ENCODE assay signal across 25 mouse cellular contexts in the genomic region with DNA sequence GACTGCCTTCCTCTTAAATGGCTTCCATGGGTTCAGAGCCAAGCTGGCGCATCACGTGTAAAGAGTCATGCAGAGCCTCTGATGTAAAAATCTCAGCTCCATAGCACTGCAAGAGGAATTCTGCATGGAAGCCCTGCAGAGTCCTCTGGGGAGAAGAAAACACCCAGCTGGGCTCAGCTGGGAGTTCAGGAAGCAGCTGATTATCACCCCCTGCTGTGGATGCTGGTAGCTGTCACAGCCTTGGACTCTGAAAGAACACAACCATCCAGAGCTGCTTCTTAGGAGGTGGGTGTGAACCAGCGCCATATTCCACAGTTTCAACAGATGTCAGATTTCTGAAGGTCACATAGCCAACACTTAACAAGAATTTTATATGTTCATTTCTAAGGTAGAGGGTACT.
DNase-seq lines count a peak whose midpoint lies in the region; ATAC-seq and TF ChIP-seq lines count a peak whose summit lies in the region.
"Had no signal": no experiment of that assay in that cellular context is flagged by ENCODE, and none has a peak within 500 bp of the region (broad histone marks: within the 10 kb centered on the region; RNA-seq: fewer than 3 reads in every experiment).

No protein-coding gene starts in this region.

- no peaks in the 10 kb centered on the region for H3K4me1 ChIP-seq in heart, embryonic 12.5 days (replicated peaks)
- no peaks in the 10 kb centered on the region for H3K4me1 ChIP-seq in lung, embryonic 14.5 days (ENCODE audit: insufficient read depth)
- H3K4me1 ChIP-seq in lung, adult 2 months (ENCODE audit: control insufficient read depth, insufficient read depth, low read length) = no peaks in the 10 kb centered on the region
- H3K4me1 ChIP-seq: embryonic facial prominence, embryonic 15.5 days; heart, embryonic 13.5 days; hindbrain, embryonic 15.5 days had no signal

- peaks cover 14% of the 10 kb centered on the region for H3K27me3 ChIP-seq in heart, embryonic 12.5 days (replicated peaks)
- H3K27me3 ChIP-seq in lung, embryonic 14.5 days (ENCODE audit: insufficient read depth, low read length) = no peaks in the 10 kb centered on the region
- H3K27me3 ChIP-seq: CH12.LX; embryonic facial prominence, embryonic 15.5 days; hindbrain, embryonic 15.5 days; Patski had no signal

- no peak overlapping the region for H3K9ac ChIP-seq in heart, embryonic 12.5 days
- no peak overlapping the region for H3K9ac ChIP-seq in lung, embryonic 14.5 days
- H3K9ac ChIP-seq: embryonic facial prominence, embryonic 15.5 days; heart, embryonic 13.5 days; hindbrain, embryonic 15.5 days had no signal

- 40% methylated on average over 3 of the region's 3 CpGs for WGBS in heart, embryonic 12.5 days
- 52% methylated on average over 3 of the region's 3 CpGs for WGBS in lung, embryonic 14.5 days
- 57% methylated on average over 3 of the region's 3 CpGs for WGBS in lung, adult 2 months

- no peak overlapping the region for H3K27ac ChIP-seq in heart, embryonic 12.5 days (ENCODE audit: poor library complexity, severe bottlenecking)
- H3K27ac ChIP-seq in lung, embryonic 14.5 days (ENCODE audit: low read depth) = no peak overlapping the region
- H3K27ac ChIP-seq: embryonic facial prominence, embryonic 15.5 days; forebrain, embryonic 10.5 days; gastrocnemius, adult 2 months; heart, embryonic 13.5 days; hindbrain, embryonic 15.5 days had no signal

- H3K36me3 ChIP-seq in heart, embryonic 12.5 days = no peaks in the 10 kb centered on the region
- H3K36me3 ChIP-seq in lung, embryonic 14.5 days (ENCODE audit: insufficient read depth) = no peaks in the 10 kb centered on the region
- H3K36me3 ChIP-seq: embryonic facial prominence, embryonic 15.5 days; forebrain, embryonic 10.5 days; heart, embryonic 13.5 days; hindbrain, embryonic 15.5 days had no signal

- peak; percentile 52 for ATAC-seq in frontal cortex, adult (ENCODE audit: low TSS enrichment)
- no peak for ATAC-seq in heart, embryonic 12.5 days (ENCODE audit: insufficient number of reproducible peaks, low FRiP score)
- ATAC-seq in lung, embryonic 14.5 days (ENCODE audit: insufficient read depth) = peak; percentile 28; the same call in 1 of the 2 replicates
- ATAC-seq: forebrain, embryonic 14.5 days; intestine, embryonic 16.5 days; Patski had no signal

- intact Hi-C loops in heart, postnatal 14 days (cut with DNase I) = no loop called here

- no peak overlapping the region for H3K4me2 ChIP-seq in heart, embryonic 12.5 days
- H3K4me2 ChIP-seq in lung, embryonic 14.5 days = no peak overlapping the region
- H3K4me2 ChIP-seq: embryonic facial prominence, embryonic 15.5 days; heart, embryonic 13.5 days; hindbrain, embryonic 15.5 days had no signal

- TF ChIP-seq POLR2A in lung, adult 2 months (IDR thresholded peaks at IDR 0.05; ENCODE audit: borderline replicate concordance, extremely low read depth, low read depth, low read length) = no peak

- TF ChIP-seq CTCF in lung, embryonic 14.5 days (IDR thresholded peaks at IDR 0.05; ENCODE audit: low read depth) = no peak
- TF ChIP-seq CTCF in lung, adult 2 months (IDR thresholded peaks at IDR 0.05; ENCODE audit: insufficient read depth, low read length) = no peak

- no peaks in the 10 kb centered on the region for H3K9me3 ChIP-seq in heart, embryonic 12.5 days (replicated peaks)
- no peaks in the 10 kb centered on the region for H3K9me3 ChIP-seq in lung, embryonic 14.5 days (ENCODE audit: low read depth, low read length)
- H3K9me3 ChIP-seq: embryonic facial prominence, embryonic 15.5 days; forebrain, embryonic 10.5 days; heart, embryonic 13.5 days; hindbrain, embryonic 15.5 days had no signal

- no peak for DNase-seq in frontal cortex, postnatal 36 days (ENCODE audit: low spot score in 2 of 2)
- DNase-seq in heart, postnatal 14 days = peak; percentile 16 to 39
- peak; percentile 7 for DNase-seq in lung, embryonic 14.5 days
- DNase-seq in lung, adult 2 months = no peak
- DNase-seq in ZHBTc4 (ENCODE audit: low read depth, low spot score) = peak; percentile 19
- DNase-seq in right cerebral cortex, adult 18-20 months = no peak
- DNase-seq: adrenal gland, adult 8-10 months; adrenal gland, postnatal 36 days; cerebellum, adult 11 months; cerebellum, adult 8-10 months; cerebellum, postnatal 14 days; embryo, embryonic 11 days; gastrocnemius, adult 2 months; gastrocnemius, postnatal 25 days had no signal

- no peak overlapping the region for H3K4me3 ChIP-seq in heart, embryonic 12.5 days
- H3K4me3 ChIP-seq in lung, embryonic 14.5 days (ENCODE audit: low read depth, low read length) = no peak overlapping the region
- H3K4me3 ChIP-seq in lung, adult 2 months (replicated peaks; ENCODE audit: extremely low read depth, low read depth, low read length) = no peak overlapping the region
- H3K4me3 ChIP-seq: embryonic facial prominence, embryonic 15.5 days; erythroblast, embryonic 14.5 days; forebrain, embryonic 10.5 days; gastrocnemius, adult 2 months; heart, embryonic 13.5 days; hindbrain, embryonic 15.5 days had no signal

Comparison
In these comparisons a context has a peak if more than half of its experiments do, and no peak if none do; other contexts are left out.
1. DNase-seq: peak in heart, postnatal 14 days (2 of 2), lung, embryonic 14.5 days (single experiment) and ZHBTc4 (single experiment); none in frontal cortex, postnatal 36 days (0 of 2), lung, adult 2 months (single experiment) and right cerebral cortex, adult 18-20 months (single experiment).